In the genomic region with DNA sequence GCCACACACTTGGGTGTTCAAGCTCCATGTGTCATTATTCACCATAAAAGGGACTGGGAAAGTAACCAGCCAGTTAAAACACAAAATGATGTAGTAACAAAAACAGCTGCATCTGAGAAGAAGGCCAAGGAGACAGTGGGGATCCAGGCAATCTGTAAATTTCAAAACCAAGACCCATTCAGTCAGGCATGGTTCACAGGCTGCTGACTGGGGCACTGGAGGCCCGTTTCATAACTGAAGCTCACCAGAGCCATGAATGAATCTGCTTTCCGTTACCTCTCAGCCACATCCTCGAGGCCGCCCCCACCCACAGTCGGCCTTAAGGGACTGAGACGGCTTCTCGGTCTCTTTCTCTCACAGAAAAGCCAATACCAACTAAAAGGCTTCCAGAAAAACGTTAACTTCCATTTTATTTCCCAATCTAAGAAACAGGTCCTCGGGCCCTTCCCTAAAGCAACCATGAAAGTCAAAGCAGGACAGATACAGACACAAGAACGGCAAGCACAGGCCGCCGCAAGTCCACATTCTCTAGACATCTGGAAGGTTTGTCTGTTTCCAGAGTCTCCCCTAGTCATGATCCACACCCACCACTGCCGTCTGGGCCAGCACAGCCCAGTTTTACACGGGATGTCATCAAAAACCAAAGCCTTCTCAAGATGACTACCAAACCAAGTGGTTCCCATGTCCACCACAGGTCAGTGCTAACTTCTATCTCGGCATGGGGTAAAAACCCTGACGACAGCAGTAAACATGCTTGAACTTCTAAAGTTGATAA, we compare ENCODE assay signal across 9 mouse cellular contexts. TPM values are rescaled to one million over a fixed set of nuclear protein-coding genes. Genes with fewer than 3 reads are reported as not detected.
DNase-seq lines count a peak whose midpoint lies in the region; ATAC-seq and TF ChIP-seq lines count a peak whose summit lies in the region.
"Had no signal": no experiment of that assay in that cellular context is flagged by ENCODE, and none has a peak within 500 bp of the region (broad histone marks: within the 10 kb centered on the region; RNA-seq: fewer than 3 reads in every experiment).

No protein-coding gene starts in this region.

- H3K4me1 ChIP-seq in lung, embryonic 14.5 days (ENCODE audit: insufficient read depth): peaks cover 28% of the 10 kb centered on the region; the same call in 1 of the 2 replicates
- peaks cover 80% of the 10 kb centered on the region for H3K4me1 ChIP-seq in heart, embryonic 13.5 days
- 0 out of 2 replicates have a peak, but pooled peaks cover 2% of the 10 kb centered on the region for H3K4me1 ChIP-seq in forebrain, embryonic 16.5 days (replicated peaks; ENCODE audit: control insufficient read depth, insufficient read depth, low read length)

- DNase-seq in frontal cortex, postnatal 36 days (ENCODE audit: low spot score in 2 of 2): no peak
- DNase-seq in lung, embryonic 14.5 days: no peak
- DNase-seq in lung, postnatal 14 days: no peak
- DNase-seq in skeletal muscle tissue, adult 2 months (ENCODE audit: low read depth, low spot score): peak; percentile 46
- no peak for DNase-seq in right cerebral cortex, adult 2 months (ENCODE audit: low spot score in 2 of 2)

- no peaks in the 10 kb centered on the region for H3K9me3 ChIP-seq in lung, embryonic 14.5 days (ENCODE audit: low read depth, low read length)
- H3K9me3 ChIP-seq in heart, embryonic 13.5 days: no peaks in the 10 kb centered on the region; the same call in 1 of the 2 replicates
- no peaks in the 10 kb centered on the region for H3K9me3 ChIP-seq in forebrain, embryonic 16.5 days (ENCODE audit: control insufficient read depth, low read length)

- H3K4me3 ChIP-seq in lung, embryonic 14.5 days (ENCODE audit: low read depth, low read length): no peak overlapping the region
- no peak overlapping the region for H3K4me3 ChIP-seq in heart, embryonic 13.5 days
- H3K4me3 ChIP-seq in forebrain, embryonic 16.5 days (replicated peaks; ENCODE audit: low read length): no peak overlapping the region

- WGBS in lung, embryonic 14.5 days: 60% methylated on average over 16 of the region's 16 CpGs
- WGBS in heart, embryonic 13.5 days: 51% methylated on average over 16 of the region's 16 CpGs
- 89% methylated on average over 16 of the region's 16 CpGs for WGBS in forebrain, embryonic 16.5 days

- H3K36me3 ChIP-seq in lung, embryonic 14.5 days (ENCODE audit: insufficient read depth): peaks cover 9% of the 10 kb centered on the region
- peaks cover 29% of the 10 kb centered on the region for H3K36me3 ChIP-seq in heart, embryonic 13.5 days
- H3K36me3 ChIP-seq in forebrain, embryonic 16.5 days (ENCODE audit: control insufficient read depth, insufficient read depth): no peaks in the 10 kb centered on the region

- H3K27ac ChIP-seq in lung, embryonic 14.5 days (ENCODE audit: low read depth): peak overlapping the region; percentile 37; the same call in 1 of the 2 replicates
- peak overlapping the region; percentile 48 for H3K27ac ChIP-seq in heart, embryonic 13.5 days (replicated peaks)
- H3K27ac ChIP-seq in forebrain, embryonic 16.5 days (ENCODE audit: low read length): no peak overlapping the region

- no peaks in the 10 kb centered on the region for H3K27me3 ChIP-seq in lung, embryonic 14.5 days (ENCODE audit: insufficient read depth, low read length)
- no peaks in the 10 kb centered on the region for H3K27me3 ChIP-seq in heart, embryonic 13.5 days (replicated peaks)
- no peaks in the 10 kb centered on the region for H3K27me3 ChIP-seq in forebrain, embryonic 16.5 days (replicated peaks; ENCODE audit: control insufficient read depth, insufficient read depth, low read length)

- H3K4me2 ChIP-seq in lung, embryonic 14.5 days: no peak overlapping the region
- H3K4me2 ChIP-seq in heart, embryonic 13.5 days: peak overlapping the region; percentile 10; the same call in 1 of the 2 replicates
- H3K4me2 ChIP-seq in forebrain, embryonic 16.5 days (ENCODE audit: low read length): no peak overlapping the region
- H3K4me2 ChIP-seq: liver, embryonic 11.5 days had no signal

- ATAC-seq in frontal cortex, adult (ENCODE audit: low TSS enrichment): 0 out of 2 replicates have a peak, but pooled peaks have one; percentile 35
- no peak for ATAC-seq in lung, embryonic 14.5 days (ENCODE audit: insufficient read depth)
- no peak for ATAC-seq in heart, embryonic 13.5 days (ENCODE audit: extremely low read depth, insufficient number of reproducible peaks, low FRiP score, low TSS enrichment)
- ATAC-seq in forebrain, embryonic 16.5 days: no peak

- H3K9ac ChIP-seq in lung, embryonic 14.5 days: no peak overlapping the region
- H3K9ac ChIP-seq in heart, embryonic 13.5 days: peak overlapping the region; percentile 51
- no peak overlapping the region for H3K9ac ChIP-seq in forebrain, embryonic 16.5 days (replicated peaks; ENCODE audit: low read depth, low read length)

- no peak for TF ChIP-seq CTCF in lung, embryonic 14.5 days (IDR thresholded peaks at IDR 0.05; ENCODE audit: low read depth)

RNA-seq across cellular contexts. Expression of a gene that starts 14.9 kb away (rescaled TPM):
- 183 and 193 TPM in 2 replicates for polyA plus RNA-seq in lung, embryonic 14.5 days (2014; fragmentation: Nextera tagmentation; extraction: Ambion mirVana)
- 75.3 and 78.2 TPM in 2 replicates for polyA plus RNA-seq in heart, embryonic 13.5 days (2015; fragmentation: Nextera tagmentation; extraction: Ambion mirVana)
- 14.4 and 18.5 TPM in 2 replicates for polyA plus RNA-seq in forebrain, embryonic 16.5 days (2015; fragmentation: Nextera tagmentation; extraction: Ambion mirVana)
